Mouse (Mus musculus) left cerebral cortex, postnatal 36 days (tissue): ENCODE data around the gene Lrrc10b. TPM values are rescaled to one million over a fixed set of nuclear protein-coding genes. Genes with fewer than 3 reads are reported as not detected.

Source experiments
- DNase-seq, 2 experiments: peaks; one replicate each; pipeline ENCODE4 v3.0.0; 2021 to 2022; ENCODE audit warnings: low spot score in 2 of 2, mixed read lengths in 1 of 2
- intact Hi-C: fragments of 180-260 bp; cut with DNase I; formaldehyde crosslinking; loops from one replicate; pipeline ENCODE4 v1.15.1; 2025
- total RNA-seq, 2 experiments: library from RNA; stranded (reverse); gene quantifications; 2 replicates each; pipeline ENCODE4 v1.2.3; 2021

Gene Lrrc10b
- total RNA-seq, 2 experiments from 2014 or later, result 16.3 to 21.2 TPM

DNA sequence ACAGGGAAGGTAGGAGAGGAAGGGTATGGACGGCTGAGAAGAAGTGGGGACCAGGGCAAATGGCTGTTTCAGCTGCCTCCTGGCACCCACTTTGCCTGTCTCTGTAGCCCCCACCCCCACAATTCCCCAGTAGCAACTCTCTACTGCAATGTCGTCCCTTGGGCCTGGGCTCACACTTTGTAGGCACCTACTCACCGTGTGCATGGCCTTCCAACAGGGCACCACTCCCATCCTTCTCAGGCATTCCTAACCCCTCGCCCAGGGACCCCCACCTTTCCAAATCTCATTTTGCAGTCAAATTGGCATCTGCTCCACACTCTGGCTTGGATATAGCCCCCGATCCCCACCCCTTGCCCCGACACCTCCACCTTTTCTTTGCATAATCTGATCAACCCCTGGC lies 8.1 kb downstream of the Lrrc10b start:
- intact Hi-C loops, result loop anchor here (1.0 kb wide), 1 partner anchor 37 kb away; no protein-coding TSS in a partner anchor
- DNase-seq, result no peak

DNA sequence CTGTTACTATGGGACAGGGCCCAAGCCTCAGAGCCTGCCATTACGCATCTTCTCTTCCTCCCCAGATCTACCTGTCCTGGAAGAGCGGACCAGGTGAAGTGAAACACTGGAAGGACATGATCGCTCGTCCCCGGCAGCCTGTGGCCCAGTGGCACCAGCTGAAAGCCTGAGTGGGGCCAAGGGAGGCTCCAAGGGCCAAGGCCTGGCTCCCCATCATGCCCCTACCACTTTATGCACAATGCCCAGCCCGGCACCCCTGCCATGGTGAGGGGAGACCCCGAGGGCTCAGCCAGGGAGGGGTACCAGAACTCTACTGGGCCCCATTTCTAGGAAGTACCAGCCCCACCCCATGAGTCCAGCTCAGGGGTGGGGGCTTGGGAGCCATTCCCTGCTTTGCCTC lies 9.0 kb downstream of the Lrrc10b start:
- intact Hi-C loops, result no loop called here
- DNase-seq, result no peak

DNA sequence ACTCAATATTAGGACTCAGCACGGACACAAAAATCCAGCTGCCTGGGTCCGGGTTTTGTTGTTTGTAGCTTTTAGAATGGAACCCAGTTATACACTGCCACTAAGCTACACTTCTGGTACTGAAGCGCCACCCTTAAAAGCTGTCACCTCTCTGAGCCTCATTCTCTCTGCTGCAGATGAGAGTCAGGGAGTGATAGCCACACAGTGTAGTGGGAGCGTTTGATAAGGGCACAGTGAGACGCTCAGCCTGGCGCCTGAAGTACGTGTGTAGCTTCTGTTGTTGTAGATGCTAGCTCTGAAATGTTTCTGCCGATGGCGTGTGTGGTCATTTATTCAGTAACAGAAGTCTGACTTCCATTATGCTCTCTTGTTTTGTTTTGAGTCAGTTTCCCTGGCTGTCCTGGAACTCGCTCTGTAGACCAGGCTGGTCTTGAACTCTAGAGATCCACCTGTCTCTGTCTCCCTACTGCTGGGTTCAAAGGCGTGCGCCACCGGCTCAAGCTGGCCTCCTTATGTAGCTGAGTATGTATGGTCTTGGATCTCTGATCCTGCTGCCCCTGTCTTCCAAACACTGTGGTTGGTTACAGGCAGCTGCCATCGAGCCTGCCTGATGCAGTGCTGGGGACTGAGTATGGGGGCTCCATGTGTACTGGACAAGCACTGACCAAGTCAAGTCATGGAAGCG lies 12.4 kb downstream of the Lrrc10b start:
- intact Hi-C loops, result no loop called here
- DNase-seq, result no peak

- intact Hi-C loops, result loop anchor here (5.0 kb wide), 2 partner anchors 105 to 180 kb away; no protein-coding TSS in a partner anchor
- DNase-seq, result no peak
Measured at GRCm38 (mm10) chr19:10437521-10437920, 19.8 kb downstream of the Lrrc10b start.

- intact Hi-C loops, result loop anchor here (5.0 kb wide), 2 partner anchors 104 to 179 kb away; no protein-coding TSS in a partner anchor
- DNase-seq, result no peak
Measured at GRCm38 (mm10) chr19:10436726-10437125, 20.5 kb downstream of the Lrrc10b start.

DNA sequence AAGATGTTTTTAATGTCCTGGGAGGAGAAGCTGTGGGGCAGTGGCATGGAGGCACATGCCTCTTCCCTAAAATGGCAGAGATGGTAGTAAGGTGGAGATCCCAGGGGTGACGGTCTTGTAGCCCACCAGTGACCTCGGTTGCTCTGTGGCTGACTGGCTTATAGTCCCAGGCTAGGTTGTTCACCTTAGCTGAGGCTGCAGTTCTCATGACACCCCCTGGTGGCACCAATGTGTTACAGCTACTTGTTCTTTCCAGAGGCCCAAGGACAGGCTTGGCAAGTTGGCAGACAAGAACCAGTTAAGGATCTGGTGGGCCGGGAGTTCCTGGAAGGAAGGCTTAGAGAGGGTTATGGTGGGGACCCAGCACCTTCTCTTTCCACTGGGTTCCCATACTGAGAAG lies 21.4 kb downstream of the Lrrc10b start:
- DNase-seq, result peak; percentile 68 to 73
- intact Hi-C loops, result loop anchor here (5.0 kb wide), 2 partner anchors 104 to 179 kb away; no protein-coding TSS in a partner anchor

- DNase-seq, result no peak
Measured at GRCm38 (mm10) chr19:10434927-10435326, 22.3 kb downstream of the Lrrc10b start.

GRCm38 (mm10) chr19:10433879-10434540 lies 23.3 kb downstream of the Lrrc10b start:
- intact Hi-C loops, result loop anchor here (5.0 kb wide), 1 partner anchor 37 kb away; no protein-coding TSS in a partner anchor

More at GRCm38 (mm10) chr19:10434927-10435326, 22.3 kb downstream of the Lrrc10b start:
- intact Hi-C loops, result loop anchor here (5.0 kb wide), 3 partner anchors 38 to 178 kb away; no protein-coding TSS in a partner anchor

GRCm38 (mm10) chr19:10433225-10433624 lies 24.0 kb downstream of the Lrrc10b start:
- intact Hi-C loops, result loop anchor here (5.0 kb wide), 1 partner anchor 36 kb away; no protein-coding TSS in a partner anchor
- DNase-seq, result no peak

More at GRCm38 (mm10) chr19:10433879-10434540, 23.3 kb downstream of the Lrrc10b start:
- DNase-seq, result peak; percentile 59 to 69

GRCm38 (mm10) chr19:10431841-10432240 lies 25.4 kb downstream of the Lrrc10b start:
- intact Hi-C loops, result loop anchor here (5.0 kb wide), 1 partner anchor 35 kb away; no protein-coding TSS in a partner anchor
- no peak for DNase-seq

- DNase-seq, result no peak
- intact Hi-C loops, result loop anchor here (5.0 kb wide), 1 partner anchor 34 kb away; no protein-coding TSS in a partner anchor
Measured at GRCm38 (mm10) chr19:10431410-10431809, 25.9 kb downstream of the Lrrc10b start.

GRCm38 (mm10) chr19:10429371-10429770 lies 27.9 kb downstream of the Lrrc10b start:
- intact Hi-C loops, result no loop called here
- no peak for DNase-seq

DNA sequence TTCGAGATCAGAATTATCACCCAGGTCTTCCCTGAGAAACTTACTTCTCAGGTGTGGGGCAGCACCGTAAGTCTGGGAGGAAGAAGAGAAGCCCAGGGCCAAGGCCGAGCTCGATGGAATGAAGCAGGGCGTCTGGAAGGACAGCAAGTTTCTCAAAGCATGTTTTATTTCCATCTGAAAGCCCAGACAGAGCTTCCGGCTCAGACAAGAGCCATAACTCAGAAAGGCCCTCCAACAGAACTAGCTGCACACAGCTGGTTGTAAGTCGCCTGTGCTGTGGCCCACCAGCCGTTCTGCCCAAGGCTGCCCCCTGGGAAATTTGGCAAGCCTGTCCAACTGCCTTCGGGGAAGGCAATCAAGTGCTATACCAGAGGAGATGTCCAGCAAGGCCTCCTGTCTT lies 29.8 kb downstream of the Lrrc10b start:
- intact Hi-C loops, result no loop called here
- no peak for DNase-seq

GRCm38 (mm10) chr19:10426793-10427192 lies 30.5 kb downstream of the Lrrc10b start:
- intact Hi-C loops, result no loop called here

GRCm38 (mm10) chr19:10426312-10426711 lies 31.0 kb downstream of the Lrrc10b start:
- DNase-seq, result no peak
- intact Hi-C loops, result no loop called here

More at GRCm38 (mm10) chr19:10426793-10427192, 30.5 kb downstream of the Lrrc10b start:
- DNase-seq, result no peak

DNA sequence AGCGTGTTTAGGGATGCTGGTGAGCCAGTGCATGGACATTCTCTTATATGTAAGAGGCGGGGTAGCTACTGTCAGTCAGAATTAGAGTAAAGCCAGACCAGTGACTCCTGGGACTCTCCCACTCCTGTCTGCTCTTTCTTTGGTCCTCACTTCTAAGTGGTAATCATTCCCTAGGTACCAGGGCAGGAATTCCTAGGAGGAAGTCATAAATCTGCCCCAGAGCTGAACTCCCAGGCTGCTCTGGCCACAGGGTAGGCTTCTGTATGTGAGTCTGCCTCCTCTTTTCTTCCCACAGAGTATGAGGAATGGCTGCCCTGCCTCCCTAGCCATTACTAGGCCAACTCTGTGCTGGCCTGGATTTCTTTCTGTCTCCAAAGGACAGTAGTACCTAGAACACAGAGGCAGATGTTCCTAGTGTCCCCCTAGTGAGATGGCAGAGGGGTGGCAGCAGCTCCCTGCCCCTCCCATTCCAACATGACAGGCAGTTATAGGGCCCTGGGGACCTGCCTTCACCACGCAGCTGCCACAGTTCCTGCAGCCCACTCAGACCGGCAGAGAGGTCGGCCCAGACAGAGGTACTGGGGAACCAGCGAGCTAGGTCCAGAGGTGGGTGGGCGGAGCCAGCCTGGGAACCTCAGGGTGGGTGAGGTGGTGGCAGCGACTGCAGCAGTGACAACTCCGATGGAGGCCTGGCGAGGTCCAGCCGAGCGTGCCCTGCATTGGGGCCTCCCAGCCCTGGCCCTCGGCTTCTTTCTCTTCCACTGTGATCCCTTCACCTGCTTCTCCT lies 31.6 kb downstream of the Lrrc10b start:
- intact Hi-C loops, result no loop called here
- no peak for DNase-seq

DNA sequence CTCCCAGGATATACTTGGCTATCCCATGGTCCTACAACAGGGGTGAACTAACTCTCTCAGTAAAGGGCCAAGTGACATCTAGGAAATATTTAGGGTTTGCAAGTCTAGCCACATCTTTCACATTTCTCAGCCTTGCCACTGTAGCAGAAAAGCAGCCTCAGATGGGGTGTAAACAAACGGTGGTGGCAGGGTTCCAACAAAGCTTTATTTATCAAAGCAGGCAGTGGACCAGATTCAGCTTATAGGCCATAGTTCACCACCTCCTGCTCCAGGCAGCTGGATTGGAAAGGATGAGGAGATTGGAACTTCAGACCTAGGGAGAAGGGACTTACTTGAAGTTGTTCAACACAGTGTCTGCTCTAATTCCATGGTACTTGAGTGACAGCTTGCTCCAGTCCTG lies 32.5 kb downstream of the Lrrc10b start:
- intact Hi-C loops, result no loop called here
- DNase-seq, result no peak

GRCm38 (mm10) chr19:10421986-10422976 lies 35.0 kb downstream of the Lrrc10b start:
- intact Hi-C loops, result no loop called here

GRCm38 (mm10) chr19:10417436-10417835 lies 39.8 kb downstream of the Lrrc10b start:
- intact Hi-C loops, result no loop called here
- peak; percentile 54 to 68 for DNase-seq

More at GRCm38 (mm10) chr19:10421986-10422976, 35.0 kb downstream of the Lrrc10b start:
- no peak for DNase-seq
